Mouse (Mus musculus): ENCODE results near the gene 1700001C19Rik. TPM values are rescaled to one million over a fixed set of nuclear protein-coding genes. Genes with fewer than 3 reads are reported as not detected.
A peak's percentile ranks its signal among the peaks of the same experiment; 100 is the strongest.

1700001C19Rik gene
- polyA plus RNA-seq, 1 experiment from 2014 or later = 0.35 TPM

GRCm38 (mm10) chr17:47399091-47399490, 38.1 kb downstream of the 1700001C19Rik start:
- H3K36me3 ChIP-seq (ENCODE audit: control insufficient read depth, insufficient read depth) = no peaks in the 10 kb centered on the region
- peaks cover 5% of the 10 kb centered on the region for H3K4me1 ChIP-seq (replicated peaks; ENCODE audit: control insufficient read depth, insufficient read depth, low read length)
- no peak overlapping the region for H3K9ac ChIP-seq (ENCODE audit: low read depth, low read length)
- TF ChIP-seq CTCF (IDR thresholded peaks at IDR 0.05; ENCODE audit: low read depth) = no peak
- no peak for ATAC-seq
- H3K4me2 ChIP-seq (replicated peaks; ENCODE audit: low read depth) = no peak overlapping the region
- 85% methylated on average over 8 of the region's 8 CpGs for WGBS
- H3K27ac ChIP-seq (ENCODE audit: low read depth, low read length) = no peak overlapping the region
- H3K9me3 ChIP-seq (ENCODE audit: control insufficient read depth) = no peaks in the 10 kb centered on the region
- H3K4me3 ChIP-seq (ENCODE audit: low read depth, low read length) = no peak overlapping the region
- no peaks in the 10 kb centered on the region; the same call in 1 of the 2 replicates for H3K27me3 ChIP-seq (replicated peaks; ENCODE audit: control insufficient read depth, insufficient read depth, low read length)

GRCm38 (mm10) chr17:47395376-47395913, 41.7 kb downstream of the 1700001C19Rik start:
- Histone ChIP-seq H3K9me3 (ENCODE audit: control insufficient read depth) (no peaks in the 10 kb centered on the region), H3K9ac (ENCODE audit: low read depth, low read length) (no peak overlapping the region), H3K4me1 (replicated peaks; ENCODE audit: control insufficient read depth, insufficient read depth, low read length) (peaks cover 5% of the 10 kb centered on the region), H3K27me3 (replicated peaks; ENCODE audit: control insufficient read depth, insufficient read depth, low read length) (no peaks in the 10 kb centered on the region; the same call in 1 of the 2 replicates), H3K36me3 (ENCODE audit: control insufficient read depth, insufficient read depth) (no peaks in the 10 kb centered on the region), H3K4me3 (ENCODE audit: low read depth, low read length) (peak overlapping the region; percentile 36), H3K4me2 (replicated peaks; ENCODE audit: low read depth) (peak overlapping the region; percentile 69), H3K27ac (ENCODE audit: low read depth, low read length) (no peak overlapping the region)
- 2% methylated on average over 19 of the region's 20 CpGs for WGBS
- TF ChIP-seq CTCF (IDR thresholded peaks at IDR 0.05; ENCODE audit: low read depth) = 0 out of 2 replicates have a peak, but pooled peaks have one; percentile 3
- ATAC-seq = peak; percentile 90

- Histone ChIP-seq H3K4me1 (replicated peaks; ENCODE audit: control insufficient read depth, insufficient read depth, low read length) (peaks cover 5% of the 10 kb centered on the region), H3K9ac (ENCODE audit: low read depth, low read length) (no peak overlapping the region), H3K36me3 (ENCODE audit: control insufficient read depth, insufficient read depth) (no peaks in the 10 kb centered on the region), H3K27ac (ENCODE audit: low read depth, low read length) (no peak overlapping the region), H3K4me3 (ENCODE audit: low read depth, low read length) (peak overlapping the region; percentile 36), H3K4me2 (replicated peaks; ENCODE audit: low read depth) (peak overlapping the region; percentile 69), H3K27me3 (replicated peaks; ENCODE audit: control insufficient read depth, insufficient read depth, low read length) (no peaks in the 10 kb centered on the region; the same call in 1 of the 2 replicates), H3K9me3 (ENCODE audit: control insufficient read depth) (no peaks in the 10 kb centered on the region)
- whole genome bisulfite sequencing = 27% methylated on average over 24 of the region's 24 CpGs
- TF ChIP-seq CTCF (IDR thresholded peaks at IDR 0.05; ENCODE audit: low read depth) = no peak
- no peak for ATAC-seq
These were observed 42.8 kb downstream of the 1700001C19Rik start for GRCm38 (mm10) chr17:47394223-47394869.

- Histone ChIP-seq H3K36me3 (ENCODE audit: control insufficient read depth, insufficient read depth) (no peaks in the 10 kb centered on the region), H3K27me3 (replicated peaks; ENCODE audit: control insufficient read depth, insufficient read depth, low read length) (no peaks in the 10 kb centered on the region), H3K27ac (ENCODE audit: low read depth, low read length) (no peak overlapping the region), H3K4me2 (replicated peaks; ENCODE audit: low read depth) (no peak overlapping the region), H3K9ac (ENCODE audit: low read depth, low read length) (no peak overlapping the region), H3K4me3 (ENCODE audit: low read depth, low read length) (no peak overlapping the region), H3K4me1 (replicated peaks; ENCODE audit: control insufficient read depth, insufficient read depth, low read length) (no peaks in the 10 kb centered on the region), H3K9me3 (ENCODE audit: control insufficient read depth) (no peaks in the 10 kb centered on the region)
- peak; percentile 88 for TF ChIP-seq CTCF (IDR thresholded peaks at IDR 0.05; ENCODE audit: low read depth)
- WGBS = 57% methylated on average over 4 of the region's 4 CpGs
- no peak for ATAC-seq
These were observed 50.5 kb downstream of the 1700001C19Rik start for GRCm38 (mm10) chr17:47386649-47387048.

- peaks cover 8% of the 10 kb centered on the region; the same call in 1 of the 2 replicates for H3K36me3 ChIP-seq (ENCODE audit: control insufficient read depth, insufficient read depth)
- H3K27me3 ChIP-seq (replicated peaks; ENCODE audit: control insufficient read depth, insufficient read depth, low read length) = no peaks in the 10 kb centered on the region
- H3K9ac ChIP-seq (ENCODE audit: low read depth, low read length) = no peak within 1 kb of the TSS
- 43% methylated on average over 10 of the region's 10 CpGs for WGBS
- no peak within 1 kb of the TSS for H3K4me3 ChIP-seq (ENCODE audit: low read depth, low read length)
- H3K27ac ChIP-seq (ENCODE audit: low read depth, low read length) = no peak within 1 kb of the TSS
- no peaks in the 10 kb centered on the region for H3K9me3 ChIP-seq (ENCODE audit: control insufficient read depth)
- no peak for TF ChIP-seq CTCF (IDR thresholded peaks at IDR 0.05; ENCODE audit: low read depth)
- H3K4me1 ChIP-seq (replicated peaks; ENCODE audit: control insufficient read depth, insufficient read depth, low read length) = no peaks in the 10 kb centered on the region
- ATAC-seq = no peak
- no peak within 1 kb of the TSS for H3K4me2 ChIP-seq (replicated peaks; ENCODE audit: low read depth)
These were observed 52.0 kb downstream of the 1700001C19Rik start, which contains the start of gene Guca1b for GRCm38 (mm10) chr17:47385145-47385544. Gene Guca1b (plus strand): TSS chr17:47385393.

GRCm38 (mm10) chr17:47384064-47384463, 53.1 kb downstream of the 1700001C19Rik start:
- no peaks in the 10 kb centered on the region for H3K4me1 ChIP-seq (replicated peaks; ENCODE audit: control insufficient read depth, insufficient read depth, low read length)
- no peak overlapping the region for H3K4me2 ChIP-seq (replicated peaks; ENCODE audit: low read depth)
- H3K4me3 ChIP-seq (ENCODE audit: low read depth, low read length) = no peak overlapping the region
- H3K9me3 ChIP-seq (ENCODE audit: control insufficient read depth) = no peaks in the 10 kb centered on the region
- no peak for ATAC-seq
- peak; percentile 26; the same call in 1 of the 2 replicates for TF ChIP-seq CTCF (IDR thresholded peaks at IDR 0.05; ENCODE audit: low read depth)
- H3K9ac ChIP-seq (ENCODE audit: low read depth, low read length) = no peak overlapping the region
- 89% methylated on average over 3 of the region's 3 CpGs for WGBS
- peaks cover 13% of the 10 kb centered on the region for H3K36me3 ChIP-seq (ENCODE audit: control insufficient read depth, insufficient read depth)
- no peak overlapping the region for H3K27ac ChIP-seq (ENCODE audit: low read depth, low read length)
- no peaks in the 10 kb centered on the region for H3K27me3 ChIP-seq (replicated peaks; ENCODE audit: control insufficient read depth, insufficient read depth, low read length)
